Mouse (Mus musculus) bone marrow, adult 2 months (tissue): ENCODE data around the gene Hoxa5. TPM values are rescaled to one million over a fixed set of nuclear protein-coding genes. Genes with fewer than 3 reads are reported as not detected.

Experiments used
- H3K27ac ChIP-seq: fragments of 200-500 bp; 2 replicates; pipeline ENCODE4 v1.5.1; 2012; ENCODE audit warnings: low read depth, mild to moderate bottlenecking, control low read depth, inconsistent platforms, low read length; ENCODE audit not compliant: control insufficient read depth, poor library complexity, insufficient read depth
- H3K4me1 ChIP-seq: fragments of 200-500 bp; 2 replicates; pipeline ENCODE4 v1.6.1; 2011; ENCODE audit warnings: low read length; ENCODE audit not compliant: control insufficient read depth, insufficient read depth
- H3K4me3 ChIP-seq: fragments of 200-500 bp; replicated peaks from 2 replicates; pipeline ENCODE3; 2011; ENCODE audit warnings: mild to moderate bottlenecking, low read depth, low read length, control low read depth; ENCODE audit not compliant: control insufficient read depth
- CTCF ChIP-seq: fragments of 200-500 bp; IDR thresholded peaks from 2 replicates; pipeline ENCODE4 v1.5.1; 2011; ENCODE audit warnings: low read length, control low read depth; ENCODE audit not compliant: control insufficient read depth, insufficient read depth
- POLR2A ChIP-seq: fragments of 200-500 bp; IDR thresholded peaks from 2 replicates; pipeline ENCODE4 v1.6.1; 2011; ENCODE audit warnings: low read depth, mild to moderate bottlenecking, control low read depth, low read length, borderline replicate concordance; ENCODE audit not compliant: control insufficient read depth
- WGBS: fragments of 180-500 bp; shearing (Covaris S2); methylation state at CpG from one replicate; pipeline ENCODE4 v1.1.7; 2018; 5-methylcytosine and 5-hydroxymethylcytosine counted together
- polyA plus RNA-seq: library from polyadenylated mRNA; stranded (reverse); fragments of >200 nt; gene quantifications from 2 replicates; pipeline ENCODE4 v1.2.4, GENCODE M21; 2011; ENCODE audit warnings: low replicate concordance; ENCODE audit not compliant: missing spikeins, insufficient read depth, insufficient read length

Hoxa5 gene
- polyA plus RNA-seq, 1 experiment, result 2.4 TPM

GRCm38 (mm10) chr6:52248638-52249414 is 44.4 kb upstream of the Hoxa5 start:
- Histone ChIP-seq H3K27ac (no peak overlapping the region), H3K4me3 (no peak overlapping the region), H3K4me1 (no peaks in the 10 kb centered on the region)
- WGBS, result 5% methylated on average over 27 of the region's 27 CpGs
- TF ChIP-seq POLR2A, result no peak
- no peak for TF ChIP-seq CTCF

DNA sequence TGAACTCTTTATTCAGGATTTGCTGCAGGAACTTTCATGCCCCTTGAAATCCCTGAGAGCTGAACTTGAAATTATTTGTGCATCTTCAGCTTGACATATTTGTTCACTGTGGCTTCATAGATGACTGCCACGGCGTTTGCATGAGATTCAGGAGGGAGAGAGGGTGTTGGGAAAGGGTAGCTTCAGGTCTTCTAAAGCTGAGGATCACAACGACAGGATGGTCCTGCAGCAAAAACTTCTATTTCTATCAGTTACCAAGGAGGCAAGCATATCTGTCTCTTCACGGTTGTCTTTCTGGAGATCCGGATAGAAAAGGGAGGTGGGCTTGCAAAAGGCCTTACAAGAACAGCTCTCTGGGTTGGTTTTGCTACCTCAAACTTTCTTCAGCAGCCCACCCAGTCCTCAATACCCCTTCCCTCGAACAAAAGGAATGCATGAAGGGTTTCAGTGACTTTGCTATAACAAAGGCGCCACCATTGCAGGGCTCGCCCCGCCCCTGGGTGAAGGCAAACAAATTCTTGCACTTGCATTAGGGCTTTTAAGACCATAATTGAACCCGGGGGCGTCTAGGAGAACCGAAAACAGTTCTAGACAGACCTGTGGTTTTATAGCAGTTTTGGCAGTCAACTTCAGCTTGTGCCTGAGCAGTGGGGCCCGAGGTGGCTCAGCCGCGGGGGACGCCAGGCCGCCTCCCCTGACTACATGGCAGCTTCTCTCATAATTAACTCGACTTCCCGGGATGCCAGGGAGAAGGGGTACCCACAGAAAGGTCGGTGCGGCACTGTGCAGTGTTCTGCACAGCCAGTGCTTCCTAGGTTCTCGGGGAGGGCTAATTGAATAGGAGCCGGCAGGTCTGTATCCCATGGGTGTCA is 43.6 kb upstream of the Hoxa5 start:
- H3K4me3 ChIP-seq, result no peak overlapping the region
- no peak overlapping the region for H3K27ac ChIP-seq
- no peaks in the 10 kb centered on the region for H3K4me1 ChIP-seq
- 4% methylated on average over 23 of the region's 23 CpGs for WGBS
- TF ChIP-seq POLR2A, result no peak
- TF ChIP-seq CTCF, result no peak

- no peaks in the 10 kb centered on the region for H3K4me1 ChIP-seq
- H3K4me3 ChIP-seq, result no peak overlapping the region
- H3K27ac ChIP-seq, result no peak overlapping the region
- TF ChIP-seq CTCF (no peak), POLR2A (no peak)
- WGBS, result 7% methylated on average over 3 of the region's 3 CpGs
These were observed 42.5 kb upstream of the Hoxa5 start for GRCm38 (mm10) chr6:52246916-52247315.

DNA sequence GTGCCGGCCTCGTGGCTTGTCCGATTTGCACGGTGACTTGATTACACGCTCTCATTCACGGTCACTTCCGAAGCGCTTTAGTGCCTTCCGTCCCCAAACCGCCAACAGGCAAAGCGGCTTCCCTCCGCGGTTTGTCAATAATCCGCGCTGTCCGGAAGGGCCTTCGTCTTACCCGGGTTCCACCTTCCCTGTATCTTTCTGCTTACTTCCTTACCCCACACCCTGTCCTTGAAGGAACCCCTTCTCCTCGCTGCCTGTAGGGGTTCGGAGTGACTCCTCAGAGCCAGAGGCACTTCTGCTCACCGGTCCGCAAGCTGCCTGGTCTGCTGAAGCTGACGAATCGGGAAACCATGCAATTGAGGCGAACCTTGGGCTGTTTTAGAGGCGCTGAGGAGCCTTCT is 42.0 kb upstream of the Hoxa5 start:
- 1% methylated on average over 26 of the region's 26 CpGs for WGBS
- TF ChIP-seq CTCF (no peak), POLR2A (no peak)

GRCm38 (mm10) chr6:52245757-52246142 is 41.4 kb upstream of the Hoxa5 start, which contains the start of gene Hoxa11:
Gene Hoxa11 (minus strand): TSS chr6:52245810.
- Histone ChIP-seq H3K4me3 (no peak within 1 kb of the TSS), H3K27ac (no peak within 1 kb of the TSS), H3K4me1 (no peaks in the 10 kb centered on the region)
- TF ChIP-seq CTCF (no peak), POLR2A (no peak)
- under 1% methylated on average over 20 of the region's 20 CpGs for WGBS

More for the DNA sequence above, 42.0 kb upstream of the Hoxa5 start:
- Histone ChIP-seq H3K4me1 (no peaks in the 10 kb centered on the region), H3K4me3 (no peak overlapping the region), H3K27ac (no peak overlapping the region)

- Histone ChIP-seq H3K4me3 (no peak overlapping the region), H3K27ac (no peak overlapping the region), H3K4me1 (no peaks in the 10 kb centered on the region)
- 2% methylated on average over 71 of the region's 71 CpGs for WGBS
- TF ChIP-seq POLR2A, result no peak
- TF ChIP-seq CTCF, result no peak
These were observed 40.8 kb upstream of the Hoxa5 start for GRCm38 (mm10) chr6:52245040-52245756.

DNA sequence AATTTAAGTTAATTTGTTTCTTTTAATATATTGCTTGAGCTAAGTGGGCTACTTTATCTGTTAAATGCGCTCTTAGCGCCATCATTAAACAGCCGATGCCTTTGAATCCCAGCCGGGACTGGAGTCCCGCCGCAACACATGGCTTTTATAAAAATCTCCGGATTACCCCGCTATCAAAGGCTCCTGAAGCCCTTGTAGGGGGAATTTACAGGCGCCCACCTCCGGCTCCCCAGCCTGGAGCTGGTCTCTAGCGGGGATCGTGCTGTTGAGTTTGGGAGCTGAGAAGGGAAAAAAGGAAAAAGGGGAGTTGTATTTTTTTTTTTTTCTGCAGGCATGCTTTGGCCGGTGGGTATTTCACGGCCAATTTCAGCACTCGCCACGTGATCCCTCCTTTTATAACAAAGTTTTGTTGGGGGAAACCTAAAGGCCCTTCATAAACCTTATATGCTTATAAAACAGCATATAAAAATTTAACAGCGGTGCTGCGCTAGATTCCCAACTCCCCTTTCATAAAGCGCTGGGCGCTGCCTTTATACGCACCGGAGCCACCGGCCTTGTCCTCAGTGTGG is 40.2 kb upstream of the Hoxa5 start:
- Histone ChIP-seq H3K27ac (no peak overlapping the region), H3K4me1 (no peaks in the 10 kb centered on the region), H3K4me3 (no peak overlapping the region)
- TF ChIP-seq CTCF (no peak), POLR2A (no peak)
- 6% methylated on average over 23 of the region's 23 CpGs for WGBS
